Mouse (Mus musculus): ENCODE measurements around the gene Diras2. TPM values are rescaled to one million over a fixed set of nuclear protein-coding genes. Genes with fewer than 3 reads are reported as not detected.

Gene Diras2
- total RNA-seq, 2 experiments from 2014 or later: not detected

GRCm38 (mm10) chr13:52475264-52475663 lies 55.8 kb downstream of the Diras2 start:
- no peak for ATAC-seq (replicated peaks; ENCODE audit: low FRiP score, poor library complexity, severe bottlenecking)

DNA sequence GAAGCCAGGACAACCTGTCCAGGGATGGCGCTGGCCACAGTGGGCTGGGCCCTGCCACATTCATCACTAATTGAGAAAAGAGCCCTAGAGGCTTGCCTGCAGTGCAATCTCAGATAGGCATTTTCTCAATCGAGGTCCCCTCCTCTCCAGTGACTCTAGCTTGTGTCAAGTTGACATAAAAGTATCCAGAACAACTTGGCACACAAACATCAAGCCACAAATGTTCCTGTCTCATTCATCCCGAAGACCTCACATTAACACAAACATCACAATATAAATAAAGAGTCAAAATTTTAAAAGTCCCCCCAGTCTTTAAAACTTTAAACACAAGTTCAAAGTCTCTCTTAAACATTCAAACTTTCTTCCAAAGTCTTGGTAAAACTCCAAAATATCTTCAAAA lies 56.3 kb downstream of the Diras2 start:
- ATAC-seq (replicated peaks; ENCODE audit: low FRiP score, poor library complexity, severe bottlenecking): no peak

DNA sequence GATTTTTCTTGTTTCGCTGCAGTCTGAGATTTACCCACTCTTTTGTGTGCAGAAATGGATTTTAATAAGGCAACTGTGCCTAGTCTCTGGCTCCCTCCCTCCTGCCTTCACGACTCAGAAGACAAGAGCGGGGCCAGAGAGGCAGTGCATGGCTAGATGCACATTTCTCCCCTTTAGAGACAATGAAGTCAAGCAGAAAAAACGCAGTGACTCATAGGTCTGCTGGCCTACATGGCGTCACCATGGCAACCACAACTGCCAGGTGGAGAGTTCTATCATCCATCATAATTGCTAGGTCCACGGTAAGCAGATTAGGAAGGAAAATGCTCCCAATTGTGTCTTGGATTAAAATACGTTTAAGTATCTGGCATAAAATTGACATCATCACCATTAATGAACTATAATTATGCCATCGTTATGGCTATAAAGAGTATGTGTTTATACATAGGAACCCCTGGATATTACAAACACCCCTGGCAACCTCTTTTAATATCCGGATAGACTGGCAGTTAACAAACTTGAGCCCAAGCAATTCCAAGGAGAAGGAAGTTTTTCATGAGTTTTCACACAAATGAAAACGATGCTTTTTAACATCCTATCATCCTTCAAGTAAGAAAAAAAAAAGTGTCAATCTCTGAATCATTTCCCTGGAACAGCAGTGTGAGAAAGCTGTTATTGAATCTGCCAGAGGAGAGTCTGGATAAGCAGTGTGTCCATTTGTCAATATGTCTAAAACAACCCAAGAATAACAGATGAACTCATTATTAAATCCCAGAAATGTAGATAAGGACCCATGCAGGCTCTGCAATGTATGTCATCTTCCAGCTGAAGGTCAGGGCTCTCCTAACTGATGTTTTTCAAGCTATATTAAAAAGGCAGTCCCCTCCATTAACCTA lies 61.0 kb downstream of the Diras2 start:
- ATAC-seq (replicated peaks; ENCODE audit: low FRiP score, poor library complexity, severe bottlenecking): no peak

GRCm38 (mm10) chr13:52465141-52465540 lies 65.9 kb downstream of the Diras2 start:
- no peak for ATAC-seq (replicated peaks; ENCODE audit: low FRiP score, poor library complexity, severe bottlenecking)

GRCm38 (mm10) chr13:52459982-52460381 lies 71.1 kb downstream of the Diras2 start:
- ATAC-seq (replicated peaks; ENCODE audit: low FRiP score, poor library complexity, severe bottlenecking): no peak

- no peak for ATAC-seq (replicated peaks; ENCODE audit: low FRiP score, poor library complexity, severe bottlenecking)
Observed at GRCm38 (mm10) chr13:52457889-52458324, 73.2 kb downstream of the Diras2 start.

DNA sequence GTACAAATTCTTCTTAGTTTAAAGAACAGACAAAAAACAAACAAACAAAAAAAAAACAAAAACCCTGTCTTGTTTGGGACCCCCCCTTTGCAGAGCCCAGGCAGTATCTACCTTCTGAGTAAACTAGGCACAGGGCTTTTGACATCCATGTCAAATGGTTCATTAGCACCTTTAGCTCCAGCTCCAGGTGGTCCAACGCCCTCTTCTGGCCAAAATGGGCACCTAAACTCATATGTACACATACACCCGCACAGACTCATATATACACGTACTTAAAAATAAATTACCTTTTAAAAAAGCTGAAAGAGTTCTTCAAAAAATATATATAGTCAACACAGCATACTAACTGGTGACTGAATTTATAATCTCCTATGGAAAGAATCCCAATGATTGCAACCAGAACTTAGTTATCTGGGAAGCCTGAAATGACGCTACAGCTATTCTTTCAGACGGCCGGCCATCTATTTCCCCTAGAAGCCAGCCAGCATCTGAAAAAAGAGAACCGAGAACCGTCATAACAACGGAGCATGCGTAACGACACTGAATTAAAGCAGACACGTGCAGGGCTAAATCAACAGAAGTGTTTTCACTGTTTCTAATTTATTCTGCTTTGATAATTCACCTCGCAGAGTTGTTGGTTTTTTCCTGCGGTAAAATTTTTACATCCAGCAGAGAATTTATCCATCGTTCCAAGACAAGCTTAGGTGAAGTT lies 73.7 kb downstream of the Diras2 start:
- ATAC-seq (replicated peaks; ENCODE audit: low FRiP score, poor library complexity, severe bottlenecking): no peak

GRCm38 (mm10) chr13:52455329-52455728 lies 75.8 kb downstream of the Diras2 start:
- ATAC-seq (replicated peaks; ENCODE audit: low FRiP score, poor library complexity, severe bottlenecking): no peak

GRCm38 (mm10) chr13:52454708-52455250 lies 76.3 kb downstream of the Diras2 start:
- no peak for ATAC-seq (replicated peaks; ENCODE audit: low FRiP score, poor library complexity, severe bottlenecking)

Other genes with a start within 250 kb of the Diras2 start
- gene Syk, start 51.9 kb upstream of the Diras2 start, total RNA-seq (2015; ENCODE audit: low replicate concordance): 31.9 and 33.9 TPM in 2 replicates
- gene Syk, start 51.9 kb upstream of the Diras2 start, total RNA-seq (2017; ENCODE audit: low replicate concordance): 24.4 and 25.9 TPM in 2 replicates

Data from erythroid progenitor cell, adult 5-6 weeks (primary cell).